Mouse (Mus musculus) liver, adult 2 months (tissue): ENCODE measurements around the gene Dcx. TPM values are rescaled to one million over a fixed set of nuclear protein-coding genes. Genes with fewer than 3 reads are reported as not detected.

Source experiments
- DNase-seq: peaks from one replicate; pipeline ENCODE4 v3.0.0-alpha.2; 2011; ENCODE audit warnings: low read depth, low spot score; ENCODE audit errors: extremely low read depth
- H3K27ac ChIP-seq: fragments of 200-500 bp; replicated peaks from 2 replicates; pipeline ENCODE4 v1.5.1; 2012; ENCODE audit warnings: low read depth, mild to moderate bottlenecking, control low read depth, inconsistent platforms, low read length; ENCODE audit not compliant: insufficient read depth
- H3K27me3 ChIP-seq: fragments of 200-500 bp; 2 replicates; pipeline ENCODE4 v1.6.1; 2012; ENCODE audit warnings: mild to moderate bottlenecking, moderate library complexity, low read length, inconsistent platforms; ENCODE audit not compliant: control insufficient read depth, insufficient read depth
- H3K36me3 ChIP-seq: fragments of 200-500 bp; 2 replicates; pipeline ENCODE4 v1.6.1; 2012; ENCODE audit warnings: low read length, inconsistent platforms; ENCODE audit not compliant: control insufficient read depth, insufficient read depth
- H3K4me1 ChIP-seq: fragments of 200-500 bp; 2 replicates; pipeline ENCODE4 v1.6.1; 2011; ENCODE audit warnings: low read length; ENCODE audit not compliant: control insufficient read depth, insufficient read depth
- H3K4me3 ChIP-seq: fragments of 200-500 bp; 2 replicates; pipeline ENCODE4 v1.5.1; 2011; ENCODE audit warnings: low read depth, mild to moderate bottlenecking, control low read depth, low read length, moderate library complexity; ENCODE audit not compliant: insufficient read depth
- H3K79me2 ChIP-seq: fragments of 200-500 bp; 2 replicates; pipeline ENCODE4 v1.6.1; 2012; ENCODE audit warnings: inconsistent platforms, mild to moderate bottlenecking, low read length, moderate library complexity; ENCODE audit not compliant: control insufficient read depth, insufficient read depth
- H3K9ac ChIP-seq: fragments of 200-500 bp; 2 replicates; pipeline ENCODE4 v1.6.1; 2012; ENCODE audit warnings: low read depth, mild to moderate bottlenecking, control low read depth, inconsistent platforms, low read length
- CTCF ChIP-seq: fragments of 200-500 bp; IDR thresholded peaks from 2 replicates; pipeline ENCODE4 v1.5.1; 2011; ENCODE audit warnings: low read depth, low read length, control low read depth
- POLR2A ChIP-seq: fragments of 200-500 bp; IDR thresholded peaks from 2 replicates; pipeline ENCODE4 v1.6.1; 2011; ENCODE audit warnings: low read length, control low read depth; ENCODE audit not compliant: insufficient read depth; ENCODE audit errors: extremely low read depth
- WGBS: fragments of 180-500 bp; shearing (Covaris S2); methylation state at CpG from one replicate; pipeline ENCODE4 v1.1.7; 2018; 5-methylcytosine and 5-hydroxymethylcytosine counted together
- polyA plus RNA-seq: library from polyadenylated mRNA; depleted of rRNA; stranded (reverse); fragments of >200 nt; gene quantifications from 2 replicates; pipeline ENCODE4 v1.2.3, GENCODE M21; 2012; rRNA removed
- total RNA-seq: library from RNA; depleted of rRNA; stranded (reverse); fragments of >200 nt; gene quantifications from 2 replicates; pipeline ENCODE4 v1.2.3, GENCODE M21; 2014; rRNA removed

Dcx gene
- total and polyA plus RNA-seq, 2 experiments = 0.02 to 0.09 TPM

GRCm38 (mm10) chrX:143815948-143816347, 117.2 kb downstream of the Dcx start:
- no peak overlapping the region for H3K4me3 ChIP-seq
- no peaks in the 10 kb centered on the region for H3K4me1 ChIP-seq
- H3K36me3 ChIP-seq = no peaks in the 10 kb centered on the region
- WGBS = 86% methylated on average over 1 of the region's 1 CpGs
- no peaks in the 10 kb centered on the region for H3K79me2 ChIP-seq
- DNase-seq = no peak
- H3K27ac ChIP-seq = no peak overlapping the region
- no peak overlapping the region for H3K9ac ChIP-seq
- H3K27me3 ChIP-seq = no peaks in the 10 kb centered on the region
- TF ChIP-seq POLR2A = no peak
- no peak for TF ChIP-seq CTCF

Other genes with a start within 250 kb of the Dcx start
- gene Capn6, start 105.9 kb downstream of the Dcx start, total RNA-seq = 0.65 and 0.94 TPM in 2 replicates
- gene Capn6, start 105.9 kb downstream of the Dcx start, polyA plus RNA-seq = 0.36 and 0.38 TPM in 2 replicates
- gene A730046J19Rik, start 220.4 kb upstream of the Dcx start, total RNA-seq = not detected in 2 replicates
- not detected in 2 replicates for gene A730046J19Rik, start 220.4 kb upstream of the Dcx start, polyA plus RNA-seq